Mouse (Mus musculus) cerebellum, adult 2 months (tissue): ENCODE measurements around the gene Apba2. TPM values are rescaled to one million over a fixed set of nuclear protein-coding genes. Genes with fewer than 3 reads are reported as not detected.
A peak's percentile ranks its signal among the peaks of the same experiment; 100 is the strongest.

ENCODE experiments used
- DNase-seq, 2 experiments: peaks; one replicate each; pipeline ENCODE4 v3.0.0; 2021
- H3K27ac ChIP-seq: fragments of 200-500 bp; 2 replicates; pipeline ENCODE4 v1.5.1; 2012; ENCODE audit warnings: low read length, control low read depth, inconsistent platforms; ENCODE audit not compliant: insufficient read depth
- H3K27me3 ChIP-seq: fragments of 200-500 bp; 2 replicates; pipeline ENCODE4 v1.6.1; 2012; ENCODE audit warnings: inconsistent platforms, mild to moderate bottlenecking, low read length, moderate library complexity; ENCODE audit not compliant: control insufficient read depth, insufficient read depth
- H3K4me1 ChIP-seq: fragments of 200-500 bp; 2 replicates; pipeline ENCODE4 v1.6.1; 2011; ENCODE audit warnings: low read length; ENCODE audit not compliant: control insufficient read depth, insufficient read depth
- H3K4me3 ChIP-seq: fragments of 200-500 bp; replicated peaks from 2 replicates; pipeline ENCODE3; 2011; ENCODE audit warnings: mild to moderate bottlenecking, low read depth, low read length, control low read depth; ENCODE audit not compliant: insufficient read depth
- CTCF ChIP-seq: fragments of 200-500 bp; IDR thresholded peaks from 2 replicates; pipeline ENCODE4 v1.5.1; 2011; ENCODE audit warnings: low read depth, mild to moderate bottlenecking, control low read depth, low read length, moderate library complexity, borderline replicate concordance; ENCODE audit not compliant: insufficient read depth
- POLR2A ChIP-seq: fragments of 200-500 bp; IDR thresholded peaks from 2 replicates; pipeline ENCODE4 v1.6.1; 2011; ENCODE audit warnings: low read length, control low read depth, borderline replicate concordance; ENCODE audit not compliant: insufficient read depth
- WGBS: fragments of 180-500 bp; shearing (Covaris S2); methylation state at CpG from one replicate; pipeline ENCODE4 v1.1.7; 2018; 5-methylcytosine and 5-hydroxymethylcytosine counted together
- polyA plus RNA-seq: library from polyadenylated mRNA; depleted of rRNA; stranded (reverse); fragments of >200 nt; gene quantifications from 2 replicates; pipeline ENCODE4 v1.2.3, GENCODE M21; 2012

Gene Apba2
- polyA plus RNA-seq, 1 experiment: 167 TPM

- H3K27me3 ChIP-seq: no peaks in the 10 kb centered on the region
- TF ChIP-seq POLR2A (no peak), CTCF (peak; percentile 90)
- DNase-seq: peak; percentile 57 to 65
- no peak overlapping the region for H3K4me3 ChIP-seq
- H3K4me1 ChIP-seq: peaks cover 3% of the 10 kb centered on the region
- H3K27ac ChIP-seq: no peak overlapping the region
- WGBS: 23% methylated on average over 5 of the region's 5 CpGs
Observed at GRCm38 (mm10) chr7:64751465-64751864, 250.0 kb downstream of the Apba2 start.

GRCm38 (mm10) chr7:64752133-64752532, 250.6 kb downstream of the Apba2 start:
- TF ChIP-seq CTCF (no peak), POLR2A (no peak)
- Histone ChIP-seq H3K4me1 (peaks cover 3% of the 10 kb centered on the region), H3K27me3 (no peaks in the 10 kb centered on the region), H3K27ac (no peak overlapping the region), H3K4me3 (no peak overlapping the region)
- no peak for DNase-seq
- WGBS: 94% methylated on average over 7 of the region's 7 CpGs

GRCm38 (mm10) chr7:64753678-64754077, 252.2 kb downstream of the Apba2 start:
- Histone ChIP-seq H3K27me3 (no peaks in the 10 kb centered on the region), H3K4me1 (peaks cover 3% of the 10 kb centered on the region), H3K27ac (no peak overlapping the region), H3K4me3 (no peak overlapping the region)
- no peak for DNase-seq
- 67% methylated on average over 6 of the region's 6 CpGs for WGBS
- TF ChIP-seq POLR2A (no peak), CTCF (no peak)

- 75% methylated on average over 7 of the region's 7 CpGs for WGBS
- H3K27ac ChIP-seq: no peak overlapping the region
- H3K27me3 ChIP-seq: no peaks in the 10 kb centered on the region
- H3K4me1 ChIP-seq: peaks cover 3% of the 10 kb centered on the region
- TF ChIP-seq POLR2A (no peak), CTCF (no peak)
- no peak for DNase-seq
- no peak overlapping the region for H3K4me3 ChIP-seq
Observed at GRCm38 (mm10) chr7:64754161-64754560, 252.7 kb downstream of the Apba2 start.

- TF ChIP-seq POLR2A: no peak
- TF ChIP-seq CTCF: no peak
- 41% methylated on average over 7 of the region's 7 CpGs for WGBS
- no peaks in the 10 kb centered on the region for H3K27me3 ChIP-seq
- H3K4me1 ChIP-seq: peaks cover 3% of the 10 kb centered on the region
- no peak overlapping the region for H3K4me3 ChIP-seq
- no peak for DNase-seq
- H3K27ac ChIP-seq: no peak overlapping the region
Observed at GRCm38 (mm10) chr7:64755141-64755540, 253.6 kb downstream of the Apba2 start.

- TF ChIP-seq POLR2A: no peak
- no peak for TF ChIP-seq CTCF
- no peak for DNase-seq
- Histone ChIP-seq H3K4me1 (no peaks in the 10 kb centered on the region), H3K27ac (no peak overlapping the region), H3K27me3 (no peaks in the 10 kb centered on the region), H3K4me3 (no peak overlapping the region)
- WGBS: 89% methylated on average over 3 of the region's 3 CpGs
Observed at GRCm38 (mm10) chr7:64765595-64765994, 264.1 kb downstream of the Apba2 start.

- DNase-seq: no peak
- TF ChIP-seq POLR2A (no peak), CTCF (no peak)
- no peak overlapping the region for H3K4me3 ChIP-seq
- no peak overlapping the region for H3K27ac ChIP-seq
- 74% methylated on average over 7 of the region's 7 CpGs for WGBS
- no peaks in the 10 kb centered on the region for H3K27me3 ChIP-seq
- H3K4me1 ChIP-seq: no peaks in the 10 kb centered on the region
Observed at GRCm38 (mm10) chr7:64769768-64770167, 268.3 kb downstream of the Apba2 start.

GRCm38 (mm10) chr7:64770779-64771390, 269.4 kb downstream of the Apba2 start:
- H3K27me3 ChIP-seq: no peaks in the 10 kb centered on the region
- WGBS: 70% methylated on average over 8 of the region's 8 CpGs
- DNase-seq: no peak
- TF ChIP-seq CTCF (no peak), POLR2A (no peak)
- H3K27ac ChIP-seq: no peak overlapping the region
- H3K4me3 ChIP-seq: no peak overlapping the region
- H3K4me1 ChIP-seq: no peaks in the 10 kb centered on the region
